Mouse (Mus musculus): ENCODE results near the gene Cavin1. TPM values are rescaled to one million over a fixed set of nuclear protein-coding genes. Genes with fewer than 3 reads are reported as not detected.

Cavin1 gene
- polyA plus RNA-seq, 1 experiment from 2014 or later, result 10.2 TPM

GRCm38 (mm10) chr11:100958613-100959463, 11.8 kb downstream of the Cavin1 start:
- H3K27ac ChIP-seq (replicated peaks; ENCODE audit: low read depth, low read length), result no peak overlapping the region
- H3K9me3 ChIP-seq (ENCODE audit: control insufficient read depth, low read length), result no peaks in the 10 kb centered on the region
- H3K36me3 ChIP-seq (ENCODE audit: control insufficient read depth, insufficient read depth, low read length), result no peaks in the 10 kb centered on the region
- ATAC-seq (ENCODE audit: insufficient number of reproducible peaks, low FRiP score, low TSS enrichment, low read depth) (no peak), DNase-seq (ENCODE audit: low spot score) (peak; percentile 43)
- peak overlapping the region; percentile 45 for H3K4me2 ChIP-seq (ENCODE audit: low read depth, severe bottlenecking)
- 7% methylated on average over 76 of the region's 76 CpGs for WGBS
- peak overlapping the region; percentile 22 for H3K4me3 ChIP-seq (ENCODE audit: low read depth, low read length)
- no peak overlapping the region; the same call in 1 of the 2 replicates for H3K9ac ChIP-seq (ENCODE audit: low read length)
- H3K4me1 ChIP-seq (ENCODE audit: control insufficient read depth, insufficient read depth, low read length), result 0 out of 2 replicates have a peak, but pooled peaks cover 4% of the 10 kb centered on the region
- peaks cover 24% of the 10 kb centered on the region for H3K27me3 ChIP-seq (ENCODE audit: control insufficient read depth, insufficient read depth, low read length)

DNA sequence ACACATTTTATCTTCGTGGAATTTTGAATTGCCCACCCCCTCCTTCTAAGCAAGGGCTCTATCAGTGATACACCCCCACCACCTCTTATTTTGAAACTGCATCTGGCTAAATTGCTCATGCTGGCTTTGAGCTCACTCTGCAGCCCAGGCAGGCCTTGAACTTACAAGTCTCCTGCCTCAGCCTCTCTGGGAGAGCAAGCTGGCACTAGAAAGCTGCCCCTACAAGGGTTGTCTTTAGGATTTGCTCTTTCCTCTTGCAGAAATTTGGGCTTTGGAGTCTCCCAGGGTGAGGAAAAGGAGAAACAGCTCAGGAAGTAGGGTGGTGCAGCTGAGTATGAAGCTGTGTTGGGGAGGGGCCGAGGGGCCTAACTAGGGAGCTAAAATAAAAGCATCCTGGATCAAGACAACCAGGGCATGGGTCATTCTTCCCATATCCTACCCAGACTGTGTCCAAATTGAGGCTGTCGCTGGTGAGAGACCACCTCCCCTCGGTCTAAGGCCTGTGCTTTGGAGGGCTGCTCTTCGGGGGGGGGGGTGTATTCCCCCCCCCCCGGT, 12.7 kb downstream of the Cavin1 start:
- 41% methylated on average over 6 of the region's 6 CpGs for WGBS
- no peak overlapping the region for H3K27ac ChIP-seq (replicated peaks; ENCODE audit: low read depth, low read length)
- peaks cover 24% of the 10 kb centered on the region for H3K27me3 ChIP-seq (ENCODE audit: control insufficient read depth, insufficient read depth, low read length)

GRCm38 (mm10) chr11:100957244-100957643, 13.4 kb downstream of the Cavin1 start:
- 2% methylated on average over 5 of the region's 5 CpGs for WGBS
- Histone ChIP-seq H3K9ac (ENCODE audit: low read length) (no peak overlapping the region), H3K27ac (replicated peaks; ENCODE audit: low read depth, low read length) (no peak overlapping the region), H3K9me3 (ENCODE audit: control insufficient read depth, low read length) (no peaks in the 10 kb centered on the region), H3K4me3 (ENCODE audit: low read depth, low read length) (no peak overlapping the region), H3K36me3 (ENCODE audit: control insufficient read depth, insufficient read depth, low read length) (no peaks in the 10 kb centered on the region), H3K4me1 (ENCODE audit: control insufficient read depth, insufficient read depth, low read length) (0 out of 2 replicates have a peak, but pooled peaks cover 2% of the 10 kb centered on the region), H3K27me3 (ENCODE audit: control insufficient read depth, insufficient read depth, low read length) (peaks cover 24% of the 10 kb centered on the region), H3K4me2 (ENCODE audit: low read depth, severe bottlenecking) (no peak overlapping the region)
- ATAC-seq (ENCODE audit: insufficient number of reproducible peaks, low FRiP score, low TSS enrichment, low read depth), result no peak
- DNase-seq (ENCODE audit: low spot score), result peak; percentile 98

More for the DNA sequence above, 12.7 kb downstream of the Cavin1 start:
- H3K4me3 ChIP-seq (ENCODE audit: low read depth, low read length), result no peak overlapping the region
- no peak for ATAC-seq (ENCODE audit: insufficient number of reproducible peaks, low FRiP score, low TSS enrichment, low read depth)
- 0 out of 2 replicates have a peak, but pooled peaks cover 4% of the 10 kb centered on the region for H3K4me1 ChIP-seq (ENCODE audit: control insufficient read depth, insufficient read depth, low read length)
- no peak overlapping the region for H3K9ac ChIP-seq (ENCODE audit: low read length)
- no peak for DNase-seq (ENCODE audit: low spot score)
- H3K36me3 ChIP-seq (ENCODE audit: control insufficient read depth, insufficient read depth, low read length), result no peaks in the 10 kb centered on the region
- no peaks in the 10 kb centered on the region for H3K9me3 ChIP-seq (ENCODE audit: control insufficient read depth, low read length)
- H3K4me2 ChIP-seq (ENCODE audit: low read depth, severe bottlenecking), result no peak overlapping the region

DNA sequence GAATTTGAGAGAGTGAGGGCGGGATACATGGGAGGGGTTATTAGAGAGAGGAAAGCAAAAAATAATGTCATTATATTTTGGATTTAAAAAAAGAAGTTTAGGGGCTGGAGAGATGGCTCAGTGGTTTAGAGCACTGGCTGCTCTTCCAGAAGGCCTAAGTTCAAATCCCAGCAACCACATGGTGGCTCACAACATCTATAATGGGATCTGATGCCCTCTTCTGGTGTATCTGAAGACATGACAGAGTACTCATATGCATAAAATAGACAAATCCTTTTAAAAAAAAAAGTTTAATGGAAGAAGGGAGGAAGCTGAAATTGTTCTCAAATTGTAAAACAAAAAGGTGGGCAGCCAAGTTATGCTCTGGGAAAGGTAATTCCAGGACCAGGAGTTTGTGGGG, 21.1 kb downstream of the Cavin1 start:
- Histone ChIP-seq H3K9ac (ENCODE audit: low read length) (no peak overlapping the region), H3K9me3 (ENCODE audit: control insufficient read depth, low read length) (no peaks in the 10 kb centered on the region), H3K27me3 (ENCODE audit: control insufficient read depth, insufficient read depth, low read length) (no peaks in the 10 kb centered on the region), H3K4me3 (ENCODE audit: low read depth, low read length) (no peak overlapping the region), H3K4me1 (ENCODE audit: control insufficient read depth, insufficient read depth, low read length) (no peaks in the 10 kb centered on the region), H3K27ac (replicated peaks; ENCODE audit: low read depth, low read length) (no peak overlapping the region), H3K4me2 (ENCODE audit: low read depth, severe bottlenecking) (no peak overlapping the region), H3K36me3 (ENCODE audit: control insufficient read depth, insufficient read depth, low read length) (no peaks in the 10 kb centered on the region)
- WGBS, result 100% methylated on average over 1 of the region's 1 CpGs
- ATAC-seq (ENCODE audit: insufficient number of reproducible peaks, low FRiP score, low TSS enrichment, low read depth) (no peak), DNase-seq (ENCODE audit: low spot score) (no peak)

GRCm38 (mm10) chr11:100948317-100948716, 22.4 kb downstream of the Cavin1 start:
- H3K36me3 ChIP-seq (ENCODE audit: control insufficient read depth, insufficient read depth, low read length), result no peaks in the 10 kb centered on the region
- no peak overlapping the region for H3K4me3 ChIP-seq (ENCODE audit: low read depth, low read length)
- H3K9me3 ChIP-seq (ENCODE audit: control insufficient read depth, low read length), result no peaks in the 10 kb centered on the region
- no peak overlapping the region for H3K9ac ChIP-seq (ENCODE audit: low read length)
- H3K4me1 ChIP-seq (ENCODE audit: control insufficient read depth, insufficient read depth, low read length), result no peaks in the 10 kb centered on the region
- 61% methylated on average over 4 of the region's 4 CpGs for WGBS
- ATAC-seq (ENCODE audit: insufficient number of reproducible peaks, low FRiP score, low TSS enrichment, low read depth) (no peak), DNase-seq (ENCODE audit: low spot score) (no peak)
- H3K27me3 ChIP-seq (ENCODE audit: control insufficient read depth, insufficient read depth, low read length), result no peaks in the 10 kb centered on the region
- H3K27ac ChIP-seq (replicated peaks; ENCODE audit: low read depth, low read length), result no peak overlapping the region
- H3K4me2 ChIP-seq (ENCODE audit: low read depth, severe bottlenecking), result no peak overlapping the region

DNA sequence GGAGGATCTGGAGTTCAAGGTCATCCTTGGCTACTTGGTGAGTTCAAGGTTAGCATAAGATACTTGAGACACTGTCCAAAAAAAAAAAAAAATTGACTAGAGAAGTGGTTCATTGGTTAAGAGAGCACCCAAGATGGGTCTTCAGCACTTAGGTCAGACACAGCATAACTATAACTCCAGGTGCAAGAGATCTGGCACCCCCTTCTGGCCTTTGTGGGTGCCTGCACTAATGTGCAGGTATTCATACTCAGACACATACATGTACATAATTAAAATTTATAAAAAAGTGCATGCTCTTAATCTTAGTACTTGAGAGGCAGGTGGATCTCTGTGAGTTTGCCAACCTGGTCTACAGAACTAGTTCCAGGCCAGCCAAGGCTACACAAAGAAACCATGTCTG, 23.1 kb downstream of the Cavin1 start:
- H3K9ac ChIP-seq (ENCODE audit: low read length), result no peak overlapping the region
- H3K9me3 ChIP-seq (ENCODE audit: control insufficient read depth, low read length), result no peaks in the 10 kb centered on the region
- no peaks in the 10 kb centered on the region for H3K4me1 ChIP-seq (ENCODE audit: control insufficient read depth, insufficient read depth, low read length)
- ATAC-seq (ENCODE audit: insufficient number of reproducible peaks, low FRiP score, low TSS enrichment, low read depth), result no peak
- no peak for DNase-seq (ENCODE audit: low spot score)
- H3K36me3 ChIP-seq (ENCODE audit: control insufficient read depth, insufficient read depth, low read length), result no peaks in the 10 kb centered on the region
- H3K4me2 ChIP-seq (ENCODE audit: low read depth, severe bottlenecking), result no peak overlapping the region
- H3K27ac ChIP-seq (replicated peaks; ENCODE audit: low read depth, low read length), result no peak overlapping the region
- no peak overlapping the region for H3K4me3 ChIP-seq (ENCODE audit: low read depth, low read length)
- H3K27me3 ChIP-seq (ENCODE audit: control insufficient read depth, insufficient read depth, low read length), result no peaks in the 10 kb centered on the region

- no peak overlapping the region for H3K27ac ChIP-seq (replicated peaks; ENCODE audit: low read depth, low read length)
- H3K9ac ChIP-seq (ENCODE audit: low read length), result no peak overlapping the region
- H3K4me3 ChIP-seq (ENCODE audit: low read depth, low read length), result no peak overlapping the region
- WGBS, result 51% methylated on average over 4 of the region's 4 CpGs
- H3K27me3 ChIP-seq (ENCODE audit: control insufficient read depth, insufficient read depth, low read length), result no peaks in the 10 kb centered on the region
- no peak for ATAC-seq (ENCODE audit: insufficient number of reproducible peaks, low FRiP score, low TSS enrichment, low read depth)
- H3K4me1 ChIP-seq (ENCODE audit: control insufficient read depth, insufficient read depth, low read length), result no peaks in the 10 kb centered on the region
- no peak overlapping the region for H3K4me2 ChIP-seq (ENCODE audit: low read depth, severe bottlenecking)
- H3K9me3 ChIP-seq (ENCODE audit: control insufficient read depth, low read length), result no peaks in the 10 kb centered on the region
- H3K36me3 ChIP-seq (ENCODE audit: control insufficient read depth, insufficient read depth, low read length), result no peaks in the 10 kb centered on the region
- no peak for DNase-seq (ENCODE audit: low spot score)
These were observed 23.8 kb downstream of the Cavin1 start for GRCm38 (mm10) chr11:100946862-100947261.

- no peak for DNase-seq (ENCODE audit: low spot score)
- Histone ChIP-seq H3K36me3 (ENCODE audit: control insufficient read depth, insufficient read depth, low read length) (no peaks in the 10 kb centered on the region), H3K27ac (replicated peaks; ENCODE audit: low read depth, low read length) (no peak overlapping the region), H3K4me3 (ENCODE audit: low read depth, low read length) (no peak overlapping the region), H3K9me3 (ENCODE audit: control insufficient read depth, low read length) (no peaks in the 10 kb centered on the region), H3K4me2 (ENCODE audit: low read depth, severe bottlenecking) (no peak overlapping the region), H3K27me3 (ENCODE audit: control insufficient read depth, insufficient read depth, low read length) (no peaks in the 10 kb centered on the region), H3K4me1 (ENCODE audit: control insufficient read depth, insufficient read depth, low read length) (peaks cover 3% of the 10 kb centered on the region), H3K9ac (ENCODE audit: low read length) (no peak overlapping the region)
- WGBS, result 77% methylated on average over 1 of the region's 1 CpGs
- no peak for ATAC-seq (ENCODE audit: insufficient number of reproducible peaks, low FRiP score, low TSS enrichment, low read depth)
These were observed 28.3 kb downstream of the Cavin1 start for GRCm38 (mm10) chr11:100942388-100942787.
